Mouse (Mus musculus) thymus, postnatal 0 days (tissue): ENCODE data around the gene Slc9a1. TPM values are rescaled to one million over a fixed set of nuclear protein-coding genes. Genes with fewer than 3 reads are reported as not detected.
A peak's percentile ranks its signal among the peaks of the same experiment; 100 is the strongest.

ENCODE experiments used
- DNase-seq: peaks from one replicate; pipeline ENCODE4 v3.0.0-alpha.2; 2015; ENCODE audit warnings: low spot score
- polyA plus RNA-seq: library from polyadenylated mRNA; unstranded; fragments of >200 nt; fragmentation: Nextera tagmentation; extraction: Ambion mirVana; gene quantifications from 2 replicates; pipeline ENCODE4 v1.2.1, GENCODE M21; 2015

Slc9a1 gene
- polyA plus RNA-seq, 1 experiment from 2014 or later: 5.2 TPM

DNA sequence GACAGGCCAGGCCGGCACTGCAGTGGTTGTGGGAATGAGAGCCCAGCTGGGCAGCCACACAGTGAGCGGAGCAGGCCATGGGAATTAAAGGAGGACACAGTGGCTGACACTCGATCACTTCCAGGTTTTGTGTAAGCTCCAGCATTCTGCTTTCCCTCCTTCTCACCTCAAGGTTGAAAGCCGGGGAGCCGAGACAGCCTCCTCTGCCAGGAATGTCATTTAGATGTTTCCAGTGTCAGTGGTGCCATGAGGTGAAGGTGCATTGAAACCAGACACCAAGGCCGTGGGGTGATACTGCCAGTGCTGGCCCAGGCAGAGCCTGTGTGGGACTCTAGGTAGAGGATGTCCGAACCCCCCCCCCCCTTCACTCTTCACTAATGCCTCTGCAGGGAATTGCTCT lies 30.6 kb downstream of the Slc9a1 start:
- no peak for DNase-seq

- no peak for DNase-seq
Measured at GRCm38 (mm10) chr4:133402011-133402410, 32.5 kb downstream of the Slc9a1 start.

- DNase-seq: no peak
Measured at GRCm38 (mm10) chr4:133403611-133404228, 34.2 kb downstream of the Slc9a1 start.

DNA sequence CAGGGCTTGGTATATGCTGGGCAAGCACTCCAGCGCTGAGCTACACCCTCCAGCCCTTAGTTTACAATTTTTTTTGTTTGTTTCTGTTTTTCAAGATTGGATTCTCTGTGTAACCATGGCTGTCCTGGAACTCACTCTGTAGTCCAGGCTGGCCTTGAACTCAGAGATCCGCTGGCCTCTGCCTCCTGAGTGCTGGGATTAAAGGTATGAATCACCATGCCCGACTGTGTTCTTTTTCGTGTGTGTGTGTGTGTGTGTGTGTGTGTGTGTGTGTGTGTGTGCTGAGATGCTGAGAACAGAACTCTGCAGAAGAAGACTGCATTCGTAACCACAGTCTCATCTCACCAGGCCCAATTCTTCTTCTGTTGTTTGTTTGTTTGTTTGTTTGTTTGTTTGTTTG lies 34.8 kb downstream of the Slc9a1 start:
- DNase-seq: no peak

DNA sequence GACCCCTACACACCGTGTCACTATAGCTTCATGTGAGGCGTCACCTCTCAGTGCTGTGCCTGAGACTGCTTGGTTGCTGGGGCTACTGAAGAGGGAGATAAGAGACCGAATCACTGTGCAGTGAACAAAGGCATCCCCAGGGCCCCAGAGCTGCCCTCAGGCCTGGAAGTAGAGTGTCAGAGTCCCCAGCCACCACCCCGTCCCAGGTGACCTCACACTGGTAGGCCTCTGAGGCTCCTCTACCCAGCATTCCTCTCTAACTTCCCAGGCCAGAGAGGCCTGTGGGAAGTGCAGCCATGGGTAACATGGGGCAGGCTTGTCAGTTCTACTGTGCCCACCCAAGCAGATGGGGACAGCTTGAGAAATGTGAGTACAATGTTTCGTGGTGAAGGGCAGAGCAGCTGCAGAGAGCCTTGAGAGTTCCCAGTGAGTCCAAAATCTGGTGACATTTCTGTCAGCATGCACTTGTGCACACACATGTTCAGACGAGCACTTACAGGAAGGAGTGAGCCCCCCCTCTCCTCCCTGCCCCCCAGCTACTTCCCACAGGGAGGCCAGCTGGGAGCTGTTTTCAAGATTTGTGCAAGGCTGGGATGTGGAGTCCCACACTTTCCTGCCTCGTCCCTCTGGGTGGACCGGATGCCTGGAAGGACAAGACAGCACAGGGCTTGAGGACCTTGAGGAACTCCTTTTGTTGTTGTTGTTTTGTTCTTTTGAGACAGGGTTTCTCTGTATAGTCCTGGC lies 37.0 kb downstream of the Slc9a1 start:
- no peak for DNase-seq

DNA sequence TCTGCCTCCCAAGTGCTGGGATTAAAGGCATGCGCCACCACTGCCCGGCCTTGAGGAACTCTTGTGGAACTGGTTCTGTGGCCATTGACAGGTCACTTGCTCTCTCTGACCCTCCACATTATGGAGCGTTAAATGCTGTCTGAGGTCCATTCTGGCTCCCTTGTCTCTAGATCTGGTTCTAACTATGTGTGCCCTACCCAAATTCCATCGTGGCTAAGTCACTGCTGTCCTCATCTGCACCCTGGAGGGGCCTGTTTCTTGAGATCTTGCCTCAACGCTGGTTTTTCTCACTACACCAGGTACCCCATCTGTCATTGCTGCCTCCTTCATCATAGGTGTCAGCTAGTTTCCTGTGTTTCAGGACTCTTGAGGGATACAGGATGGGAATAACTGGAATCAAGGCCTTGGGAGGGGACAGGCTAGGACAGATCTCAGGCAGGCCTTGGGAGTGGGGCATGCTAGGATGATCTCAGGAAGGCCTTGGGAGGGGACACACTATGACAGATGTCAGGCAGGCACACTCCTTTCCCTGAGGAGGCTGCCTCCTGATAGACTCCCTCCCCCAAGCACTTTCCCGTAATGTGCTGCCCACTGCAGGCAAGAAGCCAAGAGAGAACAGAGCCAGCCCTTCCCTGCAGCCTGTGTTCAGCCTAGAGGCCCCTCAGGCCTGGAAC lies 37.7 kb downstream of the Slc9a1 start:
- DNase-seq: no peak

DNA sequence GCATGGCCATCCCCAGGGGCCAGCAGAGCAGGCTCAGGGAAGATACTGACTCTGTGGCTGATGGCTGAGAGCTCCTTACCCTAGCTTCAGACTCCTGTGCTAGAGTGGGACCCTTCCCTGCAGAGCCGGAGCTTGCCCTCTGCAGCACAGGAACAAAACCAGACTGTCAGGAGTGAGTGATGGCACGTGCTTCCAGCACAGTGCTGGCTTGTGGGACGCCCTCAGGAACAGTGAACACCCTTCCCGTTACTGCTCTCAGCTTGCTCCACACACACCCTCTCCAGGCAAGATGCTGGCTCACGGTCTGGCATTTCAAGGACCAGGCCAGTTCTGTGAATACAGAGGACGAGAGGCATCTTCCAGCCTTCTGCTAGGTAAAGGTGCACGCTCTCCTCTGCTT lies 38.5 kb downstream of the Slc9a1 start:
- no peak for DNase-seq

GRCm38 (mm10) chr4:133410994-133411393 lies 41.5 kb downstream of the Slc9a1 start:
- DNase-seq: no peak

DNA sequence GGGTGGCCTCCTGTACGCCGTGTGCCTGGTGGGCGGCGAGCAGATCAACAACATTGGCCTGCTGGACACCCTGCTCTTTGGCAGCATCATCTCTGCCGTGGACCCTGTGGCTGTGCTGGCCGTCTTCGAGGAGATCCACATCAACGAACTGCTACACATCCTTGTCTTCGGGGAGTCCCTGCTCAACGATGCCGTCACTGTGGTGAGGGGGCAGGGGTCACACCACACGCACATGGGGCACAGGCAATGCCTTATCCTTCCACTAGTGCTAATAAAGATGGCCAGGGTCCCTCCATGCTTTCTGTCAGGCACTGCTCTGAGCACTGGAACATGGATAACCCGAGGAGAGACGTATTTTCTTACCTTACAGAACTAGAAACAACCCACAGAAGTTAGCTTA lies 42.6 kb downstream of the Slc9a1 start:
- no peak for DNase-seq

DNA sequence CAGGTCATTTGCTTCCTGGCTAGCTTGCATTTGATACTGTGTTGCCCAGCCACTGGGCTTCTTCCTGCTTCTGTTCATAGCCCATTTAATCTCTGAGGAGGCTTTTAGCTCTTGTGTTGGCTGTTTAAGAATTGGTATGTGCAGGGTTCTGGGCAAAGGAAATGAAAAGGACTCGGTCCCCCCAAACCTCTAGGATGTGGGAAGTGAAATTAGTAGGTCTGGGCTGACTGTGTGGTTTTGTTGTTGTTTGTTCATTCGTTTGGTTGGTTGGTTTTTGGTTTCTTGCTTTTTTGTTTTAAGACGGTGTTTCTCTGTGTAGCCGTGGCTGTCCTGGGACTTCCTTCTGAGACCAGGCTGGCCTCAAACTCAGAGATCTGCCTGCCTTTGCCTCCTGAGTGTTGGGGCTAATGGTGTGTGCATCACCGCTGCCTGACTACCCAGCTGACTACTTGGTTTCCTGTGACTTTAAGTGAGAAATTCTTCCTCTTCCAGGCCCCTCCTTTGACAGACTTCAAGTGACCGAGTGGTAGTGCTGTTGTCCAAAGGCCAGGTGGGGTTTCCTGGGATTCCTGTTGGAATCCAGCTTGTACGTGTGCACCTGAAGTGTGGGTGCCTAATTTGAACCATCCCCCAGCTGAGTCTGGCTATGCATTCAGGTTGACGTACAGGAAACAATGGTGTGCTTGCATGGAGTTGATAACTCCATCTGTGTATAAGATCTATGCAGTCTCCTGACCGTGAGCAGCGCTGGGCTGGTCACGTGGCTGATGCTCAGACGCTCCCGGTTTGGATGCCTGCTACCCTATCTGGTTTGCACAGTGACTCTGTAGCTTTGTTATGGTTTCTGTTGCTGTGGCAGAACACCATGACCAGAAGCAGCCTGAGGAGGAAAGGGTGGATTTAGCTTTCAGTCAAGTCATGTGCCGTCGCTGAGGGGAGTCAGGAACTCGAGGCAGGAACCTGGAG lies 43.4 kb downstream of the Slc9a1 start:
- no peak for DNase-seq

DNA sequence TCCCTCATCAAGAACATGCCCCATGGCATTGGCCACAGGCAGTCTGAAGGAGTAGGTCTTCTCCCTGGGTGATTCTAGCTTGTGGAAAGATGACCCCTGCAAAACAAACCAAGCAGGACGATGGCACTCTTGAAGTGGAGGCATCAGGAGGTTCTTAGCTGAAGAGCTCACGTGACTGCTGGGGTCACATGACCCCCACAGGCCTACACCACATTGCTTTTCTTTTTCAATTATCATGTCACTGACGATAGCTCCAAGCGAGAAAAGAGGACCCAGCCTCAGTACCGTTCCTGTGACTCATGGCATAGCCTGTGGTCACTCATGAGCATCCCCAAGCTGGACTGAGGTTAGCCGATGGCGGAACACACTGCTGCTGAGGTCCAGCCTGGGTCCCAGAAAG lies 44.1 kb downstream of the Slc9a1 start:
- no peak for DNase-seq

- peak; percentile 24 for DNase-seq
Measured at GRCm38 (mm10) chr4:133414920-133415319, 45.4 kb downstream of the Slc9a1 start.

- DNase-seq: peak; percentile 40
Measured at GRCm38 (mm10) chr4:133419312-133420004, 50.0 kb downstream of the Slc9a1 start.

- DNase-seq: no peak
Measured at GRCm38 (mm10) chr4:133421989-133422388, 52.5 kb downstream of the Slc9a1 start.

- DNase-seq: no peak
Measured at GRCm38 (mm10) chr4:133422601-133423000, 53.1 kb downstream of the Slc9a1 start.

GRCm38 (mm10) chr4:133423108-133423507 lies 53.6 kb downstream of the Slc9a1 start:
- peak; percentile 37 for DNase-seq

DNA sequence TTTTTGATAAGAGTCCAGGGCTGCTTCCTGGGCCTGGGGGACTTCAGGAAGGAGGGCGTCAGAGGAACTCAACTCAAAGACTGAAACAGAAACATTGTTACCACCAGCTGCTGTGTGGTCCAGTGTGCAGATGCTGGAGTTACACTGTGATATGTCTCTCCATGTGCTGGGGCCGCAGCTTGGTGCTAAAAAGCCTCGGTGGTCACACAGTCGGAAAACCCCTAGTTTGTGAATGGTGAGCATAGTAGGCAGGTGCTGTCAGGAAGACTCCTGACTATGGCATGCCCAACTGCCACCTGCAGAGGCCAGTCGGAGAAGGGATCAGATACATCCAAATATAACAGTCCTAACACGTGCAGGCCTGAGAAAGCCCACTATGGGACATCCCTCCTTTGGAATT lies 54.2 kb downstream of the Slc9a1 start:
- no peak for DNase-seq

- DNase-seq: peak; percentile 67
Measured at GRCm38 (mm10) chr4:133424100-133424499, 54.6 kb downstream of the Slc9a1 start.

- DNase-seq: no peak
Measured at GRCm38 (mm10) chr4:133426141-133426540, 56.6 kb downstream of the Slc9a1 start.

- DNase-seq: no peak
Measured at GRCm38 (mm10) chr4:133431508-133431907, 62.0 kb downstream of the Slc9a1 start.
